Mouse (Mus musculus): ENCODE results near the gene Ppp1r9a. TPM values are rescaled to one million over a fixed set of nuclear protein-coding genes. Genes with fewer than 3 reads are reported as not detected.

The Ppp1r9a gene
- polyA plus RNA-seq, 1 experiment, result 1.1 TPM

GRCm38 (mm10) chr6:4930321-4930720 lies 27.6 kb downstream of the Ppp1r9a start:
- no peaks in the 10 kb centered on the region for H3K27me3 ChIP-seq (ENCODE audit: control insufficient read depth, insufficient read depth, low read length)
- H3K36me3 ChIP-seq (ENCODE audit: control insufficient read depth, insufficient read depth, low read length), result no peaks in the 10 kb centered on the region
- WGBS, result 78% methylated on average over 3 of the region's 3 CpGs
- H3K4me1 ChIP-seq (ENCODE audit: control insufficient read depth, insufficient read depth, insufficient read length, low read length), result no peaks in the 10 kb centered on the region
- no peak overlapping the region for H3K27ac ChIP-seq (ENCODE audit: insufficient read depth, low read depth, low read length)
- no peak overlapping the region for H3K4me3 ChIP-seq (ENCODE audit: low read depth, low read length)
- TF ChIP-seq CTCF (IDR thresholded peaks at IDR 0.05; ENCODE audit: extremely low read depth, insufficient read length, insufficient replicate concordance, low read depth, low read length) (no peak), POLR2A (IDR thresholded peaks at IDR 0.05; ENCODE audit: low read depth, low read length) (no peak)

- TF ChIP-seq CTCF (IDR thresholded peaks at IDR 0.05; ENCODE audit: extremely low read depth, insufficient read length, insufficient replicate concordance, low read depth, low read length) (no peak), POLR2A (IDR thresholded peaks at IDR 0.05; ENCODE audit: low read depth, low read length) (no peak)
- no peak overlapping the region for H3K27ac ChIP-seq (ENCODE audit: insufficient read depth, low read depth, low read length)
- no peaks in the 10 kb centered on the region for H3K36me3 ChIP-seq (ENCODE audit: control insufficient read depth, insufficient read depth, low read length)
- no peak overlapping the region for H3K4me3 ChIP-seq (ENCODE audit: low read depth, low read length)
- 83% methylated on average over 3 of the region's 3 CpGs for WGBS
- no peaks in the 10 kb centered on the region for H3K4me1 ChIP-seq (ENCODE audit: control insufficient read depth, insufficient read depth, insufficient read length, low read length)
- no peaks in the 10 kb centered on the region for H3K27me3 ChIP-seq (ENCODE audit: control insufficient read depth, insufficient read depth, low read length)
These were observed 36.2 kb downstream of the Ppp1r9a start for GRCm38 (mm10) chr6:4938901-4939300.

GRCm38 (mm10) chr6:4940086-4940485 lies 37.4 kb downstream of the Ppp1r9a start:
- no peak overlapping the region for H3K27ac ChIP-seq (ENCODE audit: insufficient read depth, low read depth, low read length)
- no peak for TF ChIP-seq POLR2A (IDR thresholded peaks at IDR 0.05; ENCODE audit: low read depth, low read length)
- TF ChIP-seq CTCF (IDR thresholded peaks at IDR 0.05; ENCODE audit: extremely low read depth, insufficient read length, insufficient replicate concordance, low read depth, low read length), result no peak
- WGBS, result 90% methylated on average over 6 of the region's 6 CpGs
- H3K36me3 ChIP-seq (ENCODE audit: control insufficient read depth, insufficient read depth, low read length), result no peaks in the 10 kb centered on the region
- H3K4me1 ChIP-seq (ENCODE audit: control insufficient read depth, insufficient read depth, insufficient read length, low read length), result no peaks in the 10 kb centered on the region
- H3K27me3 ChIP-seq (ENCODE audit: control insufficient read depth, insufficient read depth, low read length), result no peaks in the 10 kb centered on the region
- no peak overlapping the region for H3K4me3 ChIP-seq (ENCODE audit: low read depth, low read length)

- Histone ChIP-seq H3K36me3 (ENCODE audit: control insufficient read depth, insufficient read depth, low read length) (no peaks in the 10 kb centered on the region), H3K4me1 (ENCODE audit: control insufficient read depth, insufficient read depth, insufficient read length, low read length) (no peaks in the 10 kb centered on the region), H3K27ac (ENCODE audit: insufficient read depth, low read depth, low read length) (no peak overlapping the region), H3K4me3 (ENCODE audit: low read depth, low read length) (no peak overlapping the region), H3K27me3 (ENCODE audit: control insufficient read depth, insufficient read depth, low read length) (no peaks in the 10 kb centered on the region)
- no peak for TF ChIP-seq POLR2A (IDR thresholded peaks at IDR 0.05; ENCODE audit: low read depth, low read length)
- no peak for TF ChIP-seq CTCF (IDR thresholded peaks at IDR 0.05; ENCODE audit: extremely low read depth, insufficient read length, insufficient replicate concordance, low read depth, low read length)
- WGBS, result 92% methylated on average over 9 of the region's 9 CpGs
These were observed 37.9 kb downstream of the Ppp1r9a start for GRCm38 (mm10) chr6:4940639-4941038.

- no peaks in the 10 kb centered on the region for H3K27me3 ChIP-seq (ENCODE audit: control insufficient read depth, insufficient read depth, low read length)
- no peak overlapping the region for H3K4me3 ChIP-seq (ENCODE audit: low read depth, low read length)
- no peak overlapping the region for H3K27ac ChIP-seq (ENCODE audit: insufficient read depth, low read depth, low read length)
- no peaks in the 10 kb centered on the region for H3K36me3 ChIP-seq (ENCODE audit: control insufficient read depth, insufficient read depth, low read length)
- TF ChIP-seq CTCF (IDR thresholded peaks at IDR 0.05; ENCODE audit: extremely low read depth, insufficient read length, insufficient replicate concordance, low read depth, low read length), result no peak
- no peak for TF ChIP-seq POLR2A (IDR thresholded peaks at IDR 0.05; ENCODE audit: low read depth, low read length)
- H3K4me1 ChIP-seq (ENCODE audit: control insufficient read depth, insufficient read depth, insufficient read length, low read length), result no peaks in the 10 kb centered on the region
- 32% methylated on average over 2 of the region's 2 CpGs for WGBS
These were observed 41.1 kb downstream of the Ppp1r9a start for GRCm38 (mm10) chr6:4943821-4944220.

- TF ChIP-seq POLR2A (IDR thresholded peaks at IDR 0.05; ENCODE audit: low read depth, low read length) (no peak), CTCF (IDR thresholded peaks at IDR 0.05; ENCODE audit: extremely low read depth, insufficient read length, insufficient replicate concordance, low read depth, low read length) (no peak)
- Histone ChIP-seq H3K4me3 (ENCODE audit: low read depth, low read length) (no peak overlapping the region), H3K36me3 (ENCODE audit: control insufficient read depth, insufficient read depth, low read length) (no peaks in the 10 kb centered on the region), H3K27me3 (ENCODE audit: control insufficient read depth, insufficient read depth, low read length) (no peaks in the 10 kb centered on the region), H3K27ac (ENCODE audit: insufficient read depth, low read depth, low read length) (no peak overlapping the region), H3K4me1 (ENCODE audit: control insufficient read depth, insufficient read depth, insufficient read length, low read length) (no peaks in the 10 kb centered on the region; the same call in 1 of the 2 replicates)
- WGBS, result 87% methylated on average over 4 of the region's 4 CpGs
These were observed 45.3 kb downstream of the Ppp1r9a start for GRCm38 (mm10) chr6:4948056-4948455.

GRCm38 (mm10) chr6:4949701-4950100 lies 47.0 kb downstream of the Ppp1r9a start:
- Histone ChIP-seq H3K36me3 (ENCODE audit: control insufficient read depth, insufficient read depth, low read length) (no peaks in the 10 kb centered on the region), H3K27ac (ENCODE audit: insufficient read depth, low read depth, low read length) (no peak overlapping the region), H3K4me1 (ENCODE audit: control insufficient read depth, insufficient read depth, insufficient read length, low read length) (no peaks in the 10 kb centered on the region; the same call in 1 of the 2 replicates), H3K4me3 (ENCODE audit: low read depth, low read length) (no peak overlapping the region), H3K27me3 (ENCODE audit: control insufficient read depth, insufficient read depth, low read length) (no peaks in the 10 kb centered on the region)
- WGBS, result 89% methylated on average over 4 of the region's 4 CpGs
- TF ChIP-seq POLR2A (IDR thresholded peaks at IDR 0.05; ENCODE audit: low read depth, low read length) (no peak), CTCF (IDR thresholded peaks at IDR 0.05; ENCODE audit: extremely low read depth, insufficient read length, insufficient replicate concordance, low read depth, low read length) (no peak)
